Mouse (Mus musculus) liver, postnatal 0 days (tissue): ENCODE data around the gene Brk1. TPM values are rescaled to one million over a fixed set of nuclear protein-coding genes. Genes with fewer than 3 reads are reported as not detected.

Source experiments
- ATAC-seq: fragments of 200-750 bp; cut with Nextera tagmentation; 2 replicates; pipeline ENCODE4 v1.8.0; 2017; ENCODE audit warnings: mild to moderate bottlenecking, moderate library complexity
- DNase-seq: peaks from one replicate; pipeline ENCODE4 v3.0.0-alpha.2; 2016
- H3K27ac ChIP-seq: fragments of 300-500 bp; sonication (generic); 2 replicates; pipeline ENCODE4 v1.5.1; 2014; ENCODE audit warnings: antibody characterized with exemption, moderate library complexity, mild to moderate bottlenecking, low read depth
- H3K27me3 ChIP-seq: fragments of 300-500 bp; sonication (generic); 2 replicates; pipeline ENCODE4 v1.6.1; 2014; ENCODE audit warnings: low read length, control low read depth, mixed read lengths; ENCODE audit not compliant: insufficient read depth
- H3K36me3 ChIP-seq: fragments of 300-500 bp; sonication (generic); replicated peaks from 2 replicates; pipeline ENCODE4 v1.6.1; 2014; ENCODE audit warnings: mild to moderate bottlenecking, control low read depth, low read length, moderate library complexity, mixed read lengths; ENCODE audit not compliant: insufficient read depth
- H3K4me1 ChIP-seq: fragments of 300-500 bp; sonication (generic); 2 replicates; pipeline ENCODE4 v1.6.1; 2014; ENCODE audit warnings: antibody characterized with exemption, mild to moderate bottlenecking, control low read depth; ENCODE audit not compliant: insufficient read depth
- H3K4me2 ChIP-seq: fragments of 300-500 bp; sonication (generic); 2 replicates; pipeline ENCODE4 v1.6.1; 2014; ENCODE audit warnings: low read depth, mild to moderate bottlenecking, low read length, moderate library complexity, mixed read lengths
- H3K4me3 ChIP-seq: fragments of 300-500 bp; sonication (generic); 2 replicates; pipeline ENCODE4 v1.5.1; 2014; ENCODE audit warnings: low read depth, low read length
- H3K9ac ChIP-seq: fragments of 300-500 bp; sonication (generic); replicated peaks from 2 replicates; pipeline ENCODE4 v1.6.1; 2014; ENCODE audit warnings: mild to moderate bottlenecking, moderate library complexity
- H3K9me3 ChIP-seq: fragments of 300-500 bp; sonication (generic); 2 replicates; pipeline ENCODE4 v1.6.1; 2016; ENCODE audit warnings: mild to moderate bottlenecking, control low read depth, low read length, mixed read lengths
- CTCF ChIP-seq: sonication (generic); IDR thresholded peaks from 2 replicates; pipeline ENCODE4 v1.5.1; 2016; ENCODE audit warnings: antibody characterized with exemption, low read depth
- EP300 ChIP-seq: IDR thresholded peaks from 2 replicates; pipeline ENCODE4 v1.6.1; 2016; ENCODE audit warnings: antibody characterized with exemption, low read depth, mild to moderate bottlenecking
- WGBS: fragments of 180-500 bp; shearing (Covaris S2); extraction: QIAGEN DNeasy Blood & Tissue Kit; methylation state at CpG from one replicate; pipeline ENCODE4 v1.1.7; 2014; ENCODE audit not compliant: insufficient replicate concordance; 5-methylcytosine and 5-hydroxymethylcytosine counted together
- polyA plus RNA-seq: library from polyadenylated mRNA; unstranded; fragments of >200 nt; fragmentation: Nextera tagmentation; extraction: Ambion mirVana; gene quantifications from 2 replicates; pipeline ENCODE4 v1.2.1, GENCODE M21; 2015

Gene Brk1
- polyA plus RNA-seq, 1 experiment from 2014 or later, result 88.9 TPM

GRCm38 (mm10) chr6:113643967-113644366 is 39.4 kb downstream of the Brk1 start:
- H3K27me3 ChIP-seq, result no peaks in the 10 kb centered on the region
- no peak overlapping the region for H3K4me2 ChIP-seq
- 51% methylated on average over 2 of the region's 2 CpGs for WGBS
- H3K4me1 ChIP-seq, result peaks cover 35% of the 10 kb centered on the region
- TF ChIP-seq EP300 (no peak), CTCF (no peak)
- peaks cover 11% of the 10 kb centered on the region for H3K36me3 ChIP-seq
- ATAC-seq (peak; percentile 63), DNase-seq (no peak)
- H3K9me3 ChIP-seq, result no peaks in the 10 kb centered on the region
- H3K27ac ChIP-seq, result peak overlapping the region; percentile 52
- H3K9ac ChIP-seq, result no peak overlapping the region
- H3K4me3 ChIP-seq, result no peak overlapping the region

- no peak for TF ChIP-seq CTCF
- TF ChIP-seq EP300, result no peak
- Histone ChIP-seq H3K9me3 (no peaks in the 10 kb centered on the region), H3K4me2 (no peak overlapping the region), H3K36me3 (peaks cover 11% of the 10 kb centered on the region), H3K27me3 (no peaks in the 10 kb centered on the region), H3K4me1 (peaks cover 33% of the 10 kb centered on the region), H3K27ac (peak overlapping the region; percentile 52), H3K9ac (no peak overlapping the region), H3K4me3 (no peak overlapping the region)
- 50% methylated on average over 8 of the region's 8 CpGs for WGBS
- ATAC-seq (peak; percentile 37; the same call in 1 of the 2 replicates), DNase-seq (no peak)
Observed at GRCm38 (mm10) chr6:113644808-113645207, 40.2 kb downstream of the Brk1 start.

GRCm38 (mm10) chr6:113649346-113650196 is 45.0 kb downstream of the Brk1 start:
- no peak for TF ChIP-seq CTCF
- TF ChIP-seq EP300, result no peak; the same call in 1 of the 2 replicates
- Histone ChIP-seq H3K9ac (no peak overlapping the region), H3K4me2 (no peak overlapping the region), H3K27me3 (no peaks in the 10 kb centered on the region), H3K4me1 (peaks cover 39% of the 10 kb centered on the region), H3K4me3 (no peak overlapping the region), H3K27ac (peak overlapping the region; percentile 45), H3K36me3 (peaks cover 11% of the 10 kb centered on the region), H3K9me3 (no peaks in the 10 kb centered on the region)
- 48% methylated on average over 7 of the region's 7 CpGs for WGBS
- ATAC-seq, result peak; percentile 62
- DNase-seq, result peak; percentile 22

- no peak overlapping the region for H3K4me3 ChIP-seq
- H3K27me3 ChIP-seq, result no peaks in the 10 kb centered on the region
- peak overlapping the region; percentile 45; the same call in 1 of the 2 replicates for H3K27ac ChIP-seq
- no peak overlapping the region for H3K9ac ChIP-seq
- ATAC-seq, result no peak
- 44% methylated on average over 4 of the region's 4 CpGs for WGBS
- no peak for DNase-seq
- H3K4me1 ChIP-seq, result peaks cover 37% of the 10 kb centered on the region
- H3K9me3 ChIP-seq, result no peaks in the 10 kb centered on the region
- H3K36me3 ChIP-seq, result peaks cover 11% of the 10 kb centered on the region
- no peak overlapping the region for H3K4me2 ChIP-seq
- no peak for TF ChIP-seq CTCF
- no peak for TF ChIP-seq EP300
Observed at GRCm38 (mm10) chr6:113650197-113650640, 45.6 kb downstream of the Brk1 start.

GRCm38 (mm10) chr6:113651626-113652025 is 47.1 kb downstream of the Brk1 start:
- 49% methylated on average over 3 of the region's 3 CpGs for WGBS
- no peak overlapping the region for H3K4me2 ChIP-seq
- no peak for ATAC-seq

GRCm38 (mm10) chr6:113653551-113653950 is 49.0 kb downstream of the Brk1 start:
- peak overlapping the region; percentile 55; the same call in 1 of the 2 replicates for H3K27ac ChIP-seq

More at GRCm38 (mm10) chr6:113651626-113652025, 47.1 kb downstream of the Brk1 start:
- Histone ChIP-seq H3K9ac (no peak overlapping the region), H3K9me3 (no peaks in the 10 kb centered on the region), H3K27ac (no peak overlapping the region), H3K27me3 (no peaks in the 10 kb centered on the region), H3K4me1 (peaks cover 33% of the 10 kb centered on the region), H3K4me3 (no peak overlapping the region), H3K36me3 (peaks cover 11% of the 10 kb centered on the region)
- DNase-seq, result no peak
- TF ChIP-seq CTCF, result no peak
- TF ChIP-seq EP300, result no peak

More at GRCm38 (mm10) chr6:113653551-113653950, 49.0 kb downstream of the Brk1 start:
- no peaks in the 10 kb centered on the region for H3K27me3 ChIP-seq
- TF ChIP-seq CTCF, result no peak
- no peak for TF ChIP-seq EP300
- no peak overlapping the region for H3K9ac ChIP-seq
- DNase-seq (no peak), ATAC-seq (no peak)
- H3K36me3 ChIP-seq, result no peaks in the 10 kb centered on the region; the same call in 1 of the 2 replicates
- no peak overlapping the region for H3K4me2 ChIP-seq
- 84% methylated on average over 7 of the region's 7 CpGs for WGBS
- H3K9me3 ChIP-seq, result no peaks in the 10 kb centered on the region
- peaks cover 46% of the 10 kb centered on the region for H3K4me1 ChIP-seq
- H3K4me3 ChIP-seq, result no peak overlapping the region
